Mouse (Mus musculus) liver, embryonic 16.5 days (tissue): Measurements from ENCODE around the gene Fgd6. TPM values are rescaled to one million over a fixed set of nuclear protein-coding genes. Genes with fewer than 3 reads are reported as not detected.

Experiments
- polyA plus RNA-seq: library from polyadenylated mRNA; unstranded; fragments of >200 nt; fragmentation: Nextera tagmentation; extraction: Ambion mirVana; gene quantifications from 2 replicates; pipeline ENCODE4 v1.2.1, GENCODE M21; 2015

Fgd6 gene
- polyA plus RNA-seq, 1 experiment from 2014 or later, result 3.7 TPM

Other genes starting within 250 kb of the Fgd6 start
- gene Usp44, start 204.4 kb upstream of the Fgd6 start, polyA plus RNA-seq, result 0.87 and 1.1 TPM in 2 replicates
- 161 TPM in 2 replicates for gene Metap2, start 138.9 kb upstream of the Fgd6 start, polyA plus RNA-seq
- gene Vezt, start 184 bp upstream of the Fgd6 start, polyA plus RNA-seq, result 10.4 and 11.3 TPM in 2 replicates
- 2.5 TPM in 2 replicates for gene Nr2c1, start 112.0 kb downstream of the Fgd6 start, polyA plus RNA-seq
- 132 and 133 TPM in 2 replicates for gene Ndufa12, start 162.7 kb downstream of the Fgd6 start, polyA plus RNA-seq